Mouse (Mus musculus) kidney, adult 2 months (tissue): Measurements from ENCODE around the gene Fars2. TPM values are rescaled to one million over a fixed set of nuclear protein-coding genes. Genes with fewer than 3 reads are reported as not detected.

Experiments
- DNase-seq: peaks from one replicate; pipeline ENCODE4 v3.0.0; 2021
- H3K27ac ChIP-seq: fragments of 200-500 bp; 2 replicates; pipeline ENCODE4 v1.5.1; 2012; ENCODE audit warnings: low read depth, low read length, control low read depth, inconsistent platforms; ENCODE audit not compliant: insufficient read depth
- H3K27me3 ChIP-seq: fragments of 200-500 bp; replicated peaks from 2 replicates; pipeline ENCODE4 v1.6.1; 2012; ENCODE audit warnings: mild to moderate bottlenecking, moderate library complexity, low read length, inconsistent platforms; ENCODE audit not compliant: control insufficient read depth, insufficient read depth
- H3K36me3 ChIP-seq: fragments of 200-500 bp; 2 replicates; pipeline ENCODE4 v1.6.1; 2012; ENCODE audit warnings: mild to moderate bottlenecking, moderate library complexity, low read length, inconsistent platforms; ENCODE audit not compliant: control insufficient read depth, insufficient read depth
- H3K4me1 ChIP-seq: fragments of 200-500 bp; 2 replicates; pipeline ENCODE4 v1.6.1; 2011; ENCODE audit warnings: low read length; ENCODE audit not compliant: control insufficient read depth, insufficient read depth
- H3K4me3 ChIP-seq: fragments of 200-500 bp; 2 replicates; pipeline ENCODE4 v1.5.1; 2011; ENCODE audit warnings: mild to moderate bottlenecking, low read depth, low read length, control low read depth; ENCODE audit not compliant: insufficient read depth
- CTCF ChIP-seq: fragments of 200-500 bp; conservative IDR thresholded peaks from 2 replicates; pipeline ENCODE4 v1.5.1; 2011; ENCODE audit warnings: low read depth, mild to moderate bottlenecking, control low read depth, low read length, moderate library complexity, mixed read lengths; ENCODE audit not compliant: insufficient read depth, insufficient read length
- POLR2A ChIP-seq: fragments of 200-500 bp; IDR thresholded peaks from one replicate; pipeline ENCODE4 v1.6.1; 2011; ENCODE audit warnings: low read depth, low read length, control low read depth
- WGBS: fragments of 180-500 bp; shearing (Covaris S2); methylation state at CpG from one replicate; pipeline ENCODE4 v1.1.7; 2018; 5-methylcytosine and 5-hydroxymethylcytosine counted together
- polyA plus RNA-seq: library from polyadenylated mRNA; depleted of rRNA; stranded (reverse); fragments of >200 nt; gene quantifications from 2 replicates; pipeline ENCODE4 v1.2.3, GENCODE M21; 2012

Fars2 gene
- polyA plus RNA-seq, 1 experiment = 99.1 TPM

DNA sequence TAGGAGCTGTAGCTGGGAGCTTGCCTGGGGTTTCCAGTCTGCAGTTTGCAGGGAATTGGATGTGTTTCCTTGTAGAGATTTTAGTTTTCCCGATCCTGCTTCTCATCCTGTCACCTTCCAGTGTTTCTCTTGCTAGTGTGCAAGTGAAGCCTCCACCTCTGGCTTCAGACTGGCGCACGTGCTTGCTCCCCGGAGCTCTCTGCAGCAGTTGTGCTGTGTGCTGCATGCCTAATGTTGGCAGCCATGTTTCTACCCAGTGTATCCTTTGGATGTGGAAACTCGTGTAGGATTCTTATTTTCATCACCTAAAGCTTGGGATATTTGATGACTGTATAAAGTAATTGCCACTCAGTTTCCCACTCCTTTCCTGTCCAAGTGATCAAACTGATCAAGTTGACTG is 140.0 kb downstream of the Fars2 start:
- Histone ChIP-seq H3K27ac (no peak overlapping the region), H3K27me3 (no peaks in the 10 kb centered on the region), H3K36me3 (no peaks in the 10 kb centered on the region), H3K4me1 (no peaks in the 10 kb centered on the region), H3K4me3 (no peak overlapping the region)
- no peak for TF ChIP-seq CTCF
- TF ChIP-seq POLR2A = no peak
- no peak for DNase-seq
- 91% methylated on average over 5 of the region's 5 CpGs for WGBS

DNA sequence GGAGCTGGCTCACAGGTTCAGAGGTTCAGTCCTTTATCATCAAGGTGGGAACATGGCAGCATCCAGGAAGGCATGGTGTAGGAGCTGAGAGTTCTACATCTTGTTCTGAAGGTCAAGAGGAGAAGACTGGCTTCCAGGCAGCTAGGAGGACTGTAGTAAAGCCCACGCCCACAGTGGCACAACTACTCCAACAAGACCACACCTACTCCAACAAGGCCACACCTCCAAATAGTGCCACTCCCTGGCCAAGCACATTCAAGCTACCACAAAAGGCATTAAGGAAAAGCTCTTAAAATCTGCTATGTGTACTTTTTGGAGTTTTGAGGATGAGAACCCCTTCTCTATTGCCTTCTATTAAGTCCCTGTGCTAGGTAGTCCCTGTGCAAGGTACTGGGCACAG is 142.5 kb downstream of the Fars2 start:
- no peak for DNase-seq
- Histone ChIP-seq H3K4me1 (no peaks in the 10 kb centered on the region), H3K27ac (no peak overlapping the region), H3K27me3 (no peaks in the 10 kb centered on the region), H3K36me3 (no peaks in the 10 kb centered on the region), H3K4me3 (no peak overlapping the region)
- TF ChIP-seq CTCF (no peak), POLR2A (no peak)
- 96% methylated on average over 1 of the region's 1 CpGs for WGBS

- WGBS = 98% methylated on average over 2 of the region's 2 CpGs
- DNase-seq = no peak
- Histone ChIP-seq H3K36me3 (no peaks in the 10 kb centered on the region; the same call in 1 of the 2 replicates), H3K4me3 (no peak overlapping the region), H3K27me3 (no peaks in the 10 kb centered on the region), H3K27ac (no peak overlapping the region), H3K4me1 (no peaks in the 10 kb centered on the region)
- TF ChIP-seq CTCF = no peak
- no peak for TF ChIP-seq POLR2A
Measured at GRCm38 (mm10) chr13:36261299-36261698, 144.1 kb downstream of the Fars2 start.

- H3K27me3 ChIP-seq = no peaks in the 10 kb centered on the region
- WGBS = 68% methylated on average over 5 of the region's 5 CpGs
- H3K4me1 ChIP-seq = no peaks in the 10 kb centered on the region
- H3K36me3 ChIP-seq = no peaks in the 10 kb centered on the region; the same call in 1 of the 2 replicates
- DNase-seq = no peak
- TF ChIP-seq POLR2A = no peak
- TF ChIP-seq CTCF = no peak
- no peak overlapping the region for H3K4me3 ChIP-seq
- H3K27ac ChIP-seq = no peak overlapping the region
Measured at GRCm38 (mm10) chr13:36263240-36264095, 146.3 kb downstream of the Fars2 start.

DNA sequence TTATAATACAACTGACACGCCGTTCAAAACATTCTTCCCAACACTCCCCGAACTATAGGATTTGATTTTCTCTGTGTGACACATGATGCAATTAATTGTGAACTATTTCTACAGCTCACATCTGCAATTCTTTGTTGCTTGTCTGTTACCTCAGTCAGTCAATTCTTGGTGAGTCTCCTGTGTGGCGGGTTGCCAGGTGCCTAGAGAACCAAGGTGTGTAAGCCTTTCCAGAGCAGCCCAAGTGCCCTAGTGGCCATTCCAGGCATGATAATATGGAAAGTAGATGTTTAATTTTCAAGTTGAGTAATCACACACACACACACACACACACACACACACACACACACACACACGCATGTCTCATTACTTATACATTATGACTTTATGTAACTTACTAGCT is 147.2 kb downstream of the Fars2 start:
- H3K27ac ChIP-seq = no peak overlapping the region
- no peaks in the 10 kb centered on the region for H3K27me3 ChIP-seq
- H3K4me3 ChIP-seq = no peak overlapping the region
- WGBS = 97% methylated on average over 5 of the region's 5 CpGs
- no peak for TF ChIP-seq POLR2A
- TF ChIP-seq CTCF = 0 out of 2 replicates have a peak, but pooled peaks have one; percentile 5
- H3K4me1 ChIP-seq = no peaks in the 10 kb centered on the region
- H3K36me3 ChIP-seq = no peaks in the 10 kb centered on the region; the same call in 1 of the 2 replicates
- peak; percentile 14 for DNase-seq

- no peak overlapping the region for H3K4me3 ChIP-seq
- H3K4me1 ChIP-seq = no peaks in the 10 kb centered on the region
- WGBS = 79% methylated on average over 3 of the region's 3 CpGs
- H3K27me3 ChIP-seq = no peaks in the 10 kb centered on the region
- no peak overlapping the region for H3K27ac ChIP-seq
- no peak for DNase-seq
- TF ChIP-seq POLR2A = no peak
- TF ChIP-seq CTCF = no peak
- H3K36me3 ChIP-seq = no peaks in the 10 kb centered on the region; the same call in 1 of the 2 replicates
Measured at GRCm38 (mm10) chr13:36265342-36265744, 148.1 kb downstream of the Fars2 start.

- Histone ChIP-seq H3K27ac (no peak overlapping the region), H3K4me1 (no peaks in the 10 kb centered on the region), H3K36me3 (no peaks in the 10 kb centered on the region; the same call in 1 of the 2 replicates), H3K4me3 (no peak overlapping the region), H3K27me3 (no peaks in the 10 kb centered on the region)
- 100% methylated on average over 1 of the region's 1 CpGs for WGBS
- TF ChIP-seq CTCF (no peak), POLR2A (no peak)
- no peak for DNase-seq
Measured at GRCm38 (mm10) chr13:36267399-36267798, 150.2 kb downstream of the Fars2 start.
